Mouse (Mus musculus) adrenal gland, postnatal 4 days (tissue): ENCODE results near the gene Helz. TPM values are rescaled to one million over a fixed set of nuclear protein-coding genes. Genes with fewer than 3 reads are reported as not detected.
A peak's percentile ranks its signal among the peaks of the same experiment; 100 is the strongest.

Experiments used
- DNase-seq, 2 experiments: peaks; one replicate each; pipeline ENCODE4 v3.0.0; 2021 to 2022; ENCODE audit warnings: low spot score in 2 of 2, mixed read lengths in 2 of 2
- total RNA-seq, 2 experiments: library from RNA; stranded (reverse); gene quantifications; 2 replicates each; pipeline ENCODE4 v1.2.3; 2021

Helz gene
- total RNA-seq, 2 experiments from 2014 or later = 35.5 to 37.1 TPM

- DNase-seq = no peak
Observed at GRCm38 (mm10) chr11:107605694-107606093, 58.0 kb downstream of the Helz start.

DNA sequence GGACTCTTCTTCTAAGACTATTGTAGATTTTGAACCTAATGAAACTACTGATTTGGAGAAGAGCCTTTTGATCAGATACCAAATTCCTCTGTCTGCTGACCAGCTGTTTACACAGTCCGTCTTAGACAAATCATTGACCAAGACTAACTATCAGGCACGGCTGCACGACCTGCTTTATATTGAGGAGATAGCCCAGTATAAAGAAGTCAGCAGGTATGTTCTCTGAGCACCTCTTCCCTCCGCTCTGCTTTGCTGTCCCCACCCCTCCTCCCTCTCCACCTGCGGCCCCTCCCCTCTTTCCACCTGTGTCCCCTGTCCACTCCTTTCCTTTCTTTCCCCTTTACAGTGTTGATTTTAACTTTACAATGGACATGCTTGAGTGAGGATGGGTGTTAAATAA lies 66.2 kb downstream of the Helz start:
- DNase-seq = no peak

GRCm38 (mm10) chr11:107615696-107616095 lies 68.0 kb downstream of the Helz start:
- DNase-seq = no peak

GRCm38 (mm10) chr11:107617976-107618375 lies 70.2 kb downstream of the Helz start:
- no peak for DNase-seq

- no peak for DNase-seq
Observed at GRCm38 (mm10) chr11:107624661-107625060, 76.9 kb downstream of the Helz start.

DNA sequence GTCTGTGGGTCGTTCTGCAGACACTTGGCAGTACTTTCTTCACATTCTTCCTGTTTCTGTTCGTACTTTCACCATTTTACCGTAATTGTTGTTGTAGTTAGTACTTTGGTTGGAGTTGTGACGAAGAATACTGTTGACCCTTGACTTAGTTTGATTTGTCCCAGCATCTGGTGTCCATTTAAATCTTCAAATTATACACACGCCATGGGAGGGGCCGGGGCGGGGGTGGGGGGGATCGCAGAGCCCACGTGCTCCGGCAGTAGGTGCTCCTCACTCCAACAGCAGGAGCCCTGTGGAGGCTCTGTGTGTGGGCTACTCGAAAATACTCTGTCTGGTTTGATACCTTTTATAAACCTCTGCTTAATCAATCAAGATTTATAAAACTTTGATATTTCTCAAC lies 78.0 kb downstream of the Helz start:
- DNase-seq = no peak

DNA sequence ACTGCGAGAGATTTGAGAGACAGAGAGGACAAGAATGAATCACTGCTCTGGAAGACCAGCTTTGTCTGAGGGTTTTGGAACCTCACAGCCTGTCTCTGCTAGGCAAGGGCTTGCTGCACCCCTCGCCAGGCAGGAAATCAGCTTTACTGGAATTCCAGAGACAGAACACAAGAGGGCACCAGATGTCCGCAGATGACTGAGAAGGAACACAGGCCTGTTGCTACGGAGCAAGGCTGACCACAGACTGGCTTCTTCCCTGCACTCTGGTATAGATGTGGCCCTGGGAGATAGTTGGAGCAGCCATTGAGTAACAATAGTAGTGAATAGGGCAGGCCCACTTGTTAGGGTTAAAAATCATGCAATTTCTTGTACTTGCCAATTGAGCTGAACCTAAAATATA lies 81.8 kb downstream of the Helz start:
- peak; percentile 19 to 42 for DNase-seq

- no peak for DNase-seq
Observed at GRCm38 (mm10) chr11:107629951-107630350, 82.2 kb downstream of the Helz start.

DNA sequence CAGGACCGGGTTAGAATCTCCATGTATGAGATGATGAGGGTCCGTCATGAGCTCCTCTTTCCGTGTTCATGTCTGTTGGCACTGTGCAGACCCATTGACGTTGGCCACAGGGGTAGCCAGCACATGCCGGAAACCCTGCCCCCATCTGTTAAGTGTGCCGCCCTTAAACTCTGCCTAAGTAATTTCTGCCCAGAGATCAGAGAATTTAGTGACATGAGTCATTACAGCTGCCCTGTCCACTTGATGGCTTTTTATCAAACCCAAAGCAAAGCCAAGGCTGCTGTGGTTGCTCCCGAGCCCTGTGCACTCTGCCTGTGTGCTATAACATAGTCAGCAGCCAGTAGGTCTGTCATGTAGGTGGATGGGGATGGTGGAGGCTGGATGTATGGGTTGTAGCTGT lies 83.4 kb downstream of the Helz start:
- DNase-seq = no peak

DNA sequence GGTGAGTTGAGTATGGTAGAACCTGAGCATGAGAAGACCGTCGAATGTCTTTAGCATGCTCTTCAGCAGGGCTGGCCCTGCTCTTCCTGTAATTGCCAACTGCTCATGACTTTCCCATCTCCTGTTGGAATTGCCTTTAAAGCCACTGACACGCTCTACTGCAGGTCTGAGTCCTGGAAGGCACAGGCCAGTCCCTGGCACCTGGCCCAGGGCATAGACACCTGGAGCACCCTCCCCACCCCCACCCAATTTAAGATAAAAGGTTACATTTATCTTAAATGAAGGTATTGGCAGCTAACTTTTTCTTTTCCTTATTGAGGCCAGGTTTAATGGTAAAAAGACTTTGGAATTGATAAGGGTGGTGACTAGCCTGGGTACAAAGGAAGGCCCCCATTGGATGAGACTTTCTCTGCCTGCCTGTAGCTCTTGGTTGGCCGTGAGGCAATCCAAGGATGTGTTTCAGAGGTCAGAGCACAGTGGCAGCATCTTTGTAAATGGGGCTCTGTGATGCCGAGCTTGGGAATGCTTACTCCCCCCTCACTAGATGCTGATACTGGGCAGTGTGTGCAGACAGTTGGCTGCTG lies 85.9 kb downstream of the Helz start:
- DNase-seq = no peak

- DNase-seq = no peak
Observed at GRCm38 (mm10) chr11:107638137-107638536, 90.4 kb downstream of the Helz start.

GRCm38 (mm10) chr11:107639657-107640056 lies 91.9 kb downstream of the Helz start:
- no peak for DNase-seq

- DNase-seq = no peak
Observed at GRCm38 (mm10) chr11:107644461-107644860, 96.7 kb downstream of the Helz start.

GRCm38 (mm10) chr11:107647330-107647729 lies 99.6 kb downstream of the Helz start:
- no peak for DNase-seq

DNA sequence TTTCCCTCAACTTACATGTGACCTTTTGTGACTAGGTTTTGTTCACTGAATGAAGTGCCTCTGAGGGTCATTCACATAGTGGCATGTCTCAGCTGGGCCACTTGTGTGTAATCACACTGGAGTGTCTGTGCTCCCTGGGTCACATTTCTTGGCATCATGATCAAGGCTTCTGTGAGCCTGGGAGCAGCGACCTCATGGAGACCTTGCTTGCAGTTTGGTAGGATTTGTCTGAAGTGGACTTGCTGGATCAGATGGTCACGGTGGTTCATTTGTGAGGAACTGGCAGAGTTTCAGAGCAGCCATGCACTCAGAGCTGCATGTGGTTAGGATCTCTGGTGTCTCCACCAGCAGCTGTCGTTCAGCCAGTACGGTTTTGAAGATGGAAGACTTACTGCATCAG lies 100.9 kb downstream of the Helz start:
- no peak for DNase-seq

GRCm38 (mm10) chr11:107649458-107649857 lies 101.7 kb downstream of the Helz start:
- no peak for DNase-seq

DNA sequence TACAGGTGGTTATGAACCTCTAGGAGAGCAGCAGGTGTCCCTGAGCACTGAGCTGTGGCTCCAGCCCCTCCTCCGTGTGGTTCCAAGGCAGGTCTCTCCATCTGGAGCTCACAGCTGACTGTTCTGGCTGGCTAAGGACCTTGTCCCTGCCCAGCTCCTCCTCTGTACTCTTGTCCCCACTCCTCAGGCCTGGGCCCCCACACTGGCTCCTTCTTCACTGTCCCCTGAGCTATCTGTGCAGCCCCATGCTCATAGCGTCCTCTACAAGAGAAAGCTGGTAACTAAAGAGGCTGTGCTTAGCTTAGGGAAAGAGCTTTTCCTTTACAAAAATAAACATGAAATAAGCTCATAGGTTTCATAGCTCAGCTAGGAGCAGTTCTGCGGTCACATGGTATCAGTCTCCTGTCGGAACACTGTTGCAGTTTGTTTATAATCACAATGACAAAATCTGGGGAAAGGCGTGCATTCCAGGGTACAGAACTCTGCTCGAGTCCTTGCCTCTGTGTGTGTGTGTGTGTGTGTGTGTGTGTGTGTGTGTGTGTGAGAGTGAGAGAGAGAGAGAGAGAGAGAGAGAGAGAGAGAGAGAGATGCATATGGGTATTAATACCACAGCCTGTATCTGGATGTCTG lies 102.8 kb downstream of the Helz start:
- no peak for DNase-seq

DNA sequence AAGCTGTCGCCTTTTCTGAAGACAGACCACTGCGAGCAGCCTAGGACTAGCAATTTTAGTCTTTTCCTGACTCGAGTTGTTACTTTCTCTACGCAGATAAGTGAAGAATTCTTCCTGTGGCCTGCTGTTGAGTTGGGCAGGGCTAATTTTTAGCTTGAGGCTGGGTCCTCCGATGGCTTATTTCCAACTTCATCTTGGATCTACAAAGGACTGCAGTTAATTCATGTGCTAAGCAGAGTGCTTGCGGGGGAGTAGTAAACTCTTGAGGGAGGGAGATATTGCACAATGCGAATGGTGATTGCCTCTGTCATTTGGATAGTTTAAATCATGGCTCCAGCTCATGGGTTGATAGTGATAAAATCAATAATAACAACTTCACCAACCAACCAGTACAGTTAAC lies 103.7 kb downstream of the Helz start:
- DNase-seq = no peak

DNA sequence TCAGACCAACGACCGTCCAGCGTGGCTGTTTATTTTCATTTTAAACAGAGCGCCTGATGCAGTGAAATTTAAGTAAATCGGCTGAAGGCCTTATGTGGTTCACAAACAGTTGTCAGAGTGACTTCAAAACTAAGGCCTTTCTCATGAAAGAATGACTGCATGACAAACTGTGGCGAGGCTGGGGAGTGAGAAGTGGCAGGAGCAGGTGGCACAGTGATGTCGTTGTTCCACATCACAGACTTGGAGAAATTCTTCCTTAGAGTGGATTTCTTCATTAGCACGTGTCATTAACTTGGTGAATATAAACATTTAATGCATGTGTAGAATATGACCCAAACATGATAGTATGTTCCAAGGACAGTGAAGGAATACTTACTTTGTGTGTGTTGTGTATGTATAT lies 104.4 kb downstream of the Helz start:
- DNase-seq = no peak

- no peak for DNase-seq
Observed at GRCm38 (mm10) chr11:107655538-107655937, 107.8 kb downstream of the Helz start.

- no peak for DNase-seq
Observed at GRCm38 (mm10) chr11:107657117-107657516, 109.4 kb downstream of the Helz start.

GRCm38 (mm10) chr11:107660452-107660851 lies 112.7 kb downstream of the Helz start:
- no peak for DNase-seq

GRCm38 (mm10) chr11:107662666-107663065 lies 114.9 kb downstream of the Helz start:
- no peak for DNase-seq
